Mouse (Mus musculus) kidney, embryonic 16.5 days (tissue): ENCODE results near the gene Morn3. TPM values are rescaled to one million over a fixed set of nuclear protein-coding genes. Genes with fewer than 3 reads are reported as not detected.

ENCODE experiments used
- ATAC-seq: fragments of 200-750 bp; cut with Nextera tagmentation; 2 replicates; pipeline ENCODE4 v1.8.0; 2017; ENCODE audit warnings: moderate TSS enrichment; ENCODE audit not compliant: low FRiP score, low TSS enrichment
- H3K27ac ChIP-seq: fragments of 300-500 bp; sonication (generic); 2 replicates; pipeline ENCODE4 v1.5.1; 2014; ENCODE audit warnings: low read length
- H3K27me3 ChIP-seq: fragments of 300-500 bp; sonication (generic); 2 replicates; pipeline ENCODE4 v1.6.1; 2014; ENCODE audit warnings: low read length, control low read depth, mixed read lengths; ENCODE audit not compliant: insufficient read depth
- H3K36me3 ChIP-seq: fragments of 300-500 bp; sonication (generic); 2 replicates; pipeline ENCODE4 v1.6.1; 2014; ENCODE audit warnings: low read length, control low read depth, mixed read lengths; ENCODE audit not compliant: insufficient read depth
- H3K4me1 ChIP-seq: fragments of 300-500 bp; sonication (generic); 2 replicates; pipeline ENCODE4 v1.6.1; 2014; ENCODE audit warnings: low read length, control low read depth, mixed read lengths; ENCODE audit not compliant: insufficient read depth
- H3K4me2 ChIP-seq: fragments of 300-500 bp; sonication (generic); replicated peaks from 2 replicates; pipeline ENCODE4 v1.6.1; 2014; ENCODE audit warnings: low read depth, low read length
- H3K4me3 ChIP-seq: fragments of 300-500 bp; sonication (generic); 2 replicates; pipeline ENCODE4 v1.5.1; 2014; ENCODE audit warnings: mild to moderate bottlenecking, low read length
- H3K9ac ChIP-seq: fragments of 300-500 bp; sonication (generic); replicated peaks from 2 replicates; pipeline ENCODE4 v1.6.1; 2014; ENCODE audit warnings: low read length
- H3K9me3 ChIP-seq: fragments of 300-500 bp; sonication (generic); 2 replicates; pipeline ENCODE4 v1.6.1; 2016; ENCODE audit warnings: low read length, control low read depth
- WGBS: fragments of 180-500 bp; shearing (Covaris S2); extraction: QIAGEN DNeasy Blood & Tissue Kit; methylation state at CpG from one replicate; pipeline ENCODE4 v1.1.7; 2014; 5-methylcytosine and 5-hydroxymethylcytosine counted together
- polyA plus RNA-seq: library from polyadenylated mRNA; unstranded; fragments of >200 nt; fragmentation: Nextera tagmentation; extraction: Ambion mirVana; gene quantifications from 2 replicates; pipeline ENCODE4 v1.2.1, GENCODE M21; 2015

Gene Morn3
- polyA plus RNA-seq, 1 experiment from 2014 or later, result 0.56 TPM

DNA sequence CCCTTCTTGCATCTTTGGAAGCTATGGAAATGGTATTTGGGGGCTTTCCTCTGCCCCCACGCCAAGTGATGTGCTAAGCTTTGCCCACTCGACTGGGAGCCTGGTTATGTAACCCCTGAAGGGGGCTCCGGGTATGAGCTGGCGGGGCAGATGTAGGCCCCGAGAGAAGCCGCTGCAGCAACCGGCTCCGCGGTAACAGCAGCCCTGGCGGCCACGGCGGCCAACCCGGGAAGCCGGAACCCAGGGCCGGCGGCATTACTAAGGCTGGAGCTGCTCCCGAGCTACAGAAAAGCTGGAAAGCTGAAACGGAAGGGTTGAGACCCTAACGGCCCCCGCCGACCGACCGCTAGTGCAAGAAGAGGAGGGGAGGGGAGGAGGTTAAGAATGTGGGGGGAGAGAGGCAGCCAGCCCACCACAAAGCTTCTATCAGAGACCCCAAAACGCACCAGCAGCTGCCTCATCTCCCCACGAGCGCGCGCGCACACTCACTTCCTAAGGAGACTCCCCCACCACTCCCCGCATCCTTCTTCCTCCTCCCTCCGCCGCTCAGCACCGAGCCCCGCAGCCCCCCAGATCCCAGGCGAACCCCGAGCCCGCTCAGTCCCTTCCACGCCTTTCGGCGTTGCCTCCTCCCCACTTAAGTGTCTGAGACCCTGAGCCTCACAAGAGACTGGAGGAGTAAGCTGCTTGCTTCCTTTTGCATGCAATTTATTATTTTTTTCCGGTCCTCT lies 58.6 kb downstream of the Morn3 start:
- ATAC-seq, result 0 out of 2 replicates have a peak, but pooled peaks have one; percentile 10
- H3K4me1 ChIP-seq, result peaks cover 61% of the 10 kb centered on the region
- H3K4me3 ChIP-seq, result peak overlapping the region; percentile 80
- no peaks in the 10 kb centered on the region for H3K9me3 ChIP-seq
- 0% methylated on average over 40 of the region's 41 CpGs for WGBS
- peak overlapping the region; percentile 96 for H3K27ac ChIP-seq
- no peaks in the 10 kb centered on the region for H3K27me3 ChIP-seq
- no peaks in the 10 kb centered on the region for H3K36me3 ChIP-seq
- H3K9ac ChIP-seq, result peak overlapping the region; percentile 88
- peak overlapping the region; percentile 96 for H3K4me2 ChIP-seq

- Histone ChIP-seq H3K4me2 (peak overlapping the region; percentile 96), H3K36me3 (no peaks in the 10 kb centered on the region), H3K4me1 (peaks cover 61% of the 10 kb centered on the region), H3K9ac (peak overlapping the region; percentile 88), H3K9me3 (no peaks in the 10 kb centered on the region), H3K27me3 (no peaks in the 10 kb centered on the region), H3K4me3 (peak overlapping the region; percentile 80), H3K27ac (peak overlapping the region; percentile 96)
- WGBS, result 4% methylated on average over 39 of the region's 39 CpGs
- peak; percentile 72 for ATAC-seq
These were observed 59.4 kb downstream of the Morn3 start for GRCm38 (mm10) chr5:122987211-122988020.

DNA sequence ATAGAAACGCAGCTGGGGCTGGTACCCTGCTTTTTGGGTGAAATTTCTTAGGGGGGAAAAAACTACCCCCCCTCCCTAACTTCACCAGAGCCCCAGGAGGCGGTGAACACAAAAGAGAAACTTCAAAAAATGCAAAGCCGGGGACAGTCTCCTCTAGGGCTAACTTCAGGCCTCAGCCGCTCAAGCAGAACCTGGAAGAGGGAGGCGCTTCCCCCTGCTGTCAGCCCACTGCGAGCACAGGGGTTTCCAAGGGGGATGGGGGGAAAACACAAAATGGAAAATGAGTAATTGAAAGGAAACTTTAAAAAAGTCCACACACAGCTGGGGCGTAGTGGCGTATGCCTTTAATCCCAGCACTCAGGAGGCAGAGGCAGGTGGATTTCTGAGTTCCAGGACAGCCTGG lies 60.7 kb downstream of the Morn3 start:
- H3K9ac ChIP-seq, result peak overlapping the region; percentile 47
- peak overlapping the region; percentile 20; the same call in 1 of the 2 replicates for H3K4me3 ChIP-seq
- no peaks in the 10 kb centered on the region for H3K36me3 ChIP-seq
- peak overlapping the region; percentile 96 for H3K27ac ChIP-seq
- H3K9me3 ChIP-seq, result no peaks in the 10 kb centered on the region
- H3K4me1 ChIP-seq, result peaks cover 55% of the 10 kb centered on the region
- no peak for ATAC-seq
- H3K27me3 ChIP-seq, result no peaks in the 10 kb centered on the region
- WGBS, result 27% methylated on average over 8 of the region's 8 CpGs
- peak overlapping the region; percentile 96 for H3K4me2 ChIP-seq

Other genes starting within 250 kb of the Morn3 start
- gene Anapc5, start 225.7 kb downstream of the Morn3 start, polyA plus RNA-seq, result 441 and 462 TPM in 2 replicates
- 42.3 and 42.7 TPM in 2 replicates for gene Rnf34, start 197.0 kb downstream of the Morn3 start, polyA plus RNA-seq
- gene Kdm2b, start 57.2 kb downstream of the Morn3 start, polyA plus RNA-seq, result 92.2 and 95.6 TPM in 2 replicates
- 17.5 and 22.1 TPM in 2 replicates for gene Orai1, start 31.9 kb downstream of the Morn3 start, polyA plus RNA-seq
- 16.8 and 20.0 TPM in 2 replicates for gene Tmem120b, start 21.4 kb upstream of the Morn3 start, polyA plus RNA-seq
- gene Rhof, start 85.7 kb upstream of the Morn3 start, polyA plus RNA-seq, result 3.2 and 3.8 TPM in 2 replicates
- gene Setd1b, start 95.2 kb upstream of the Morn3 start, polyA plus RNA-seq, result 8.4 and 11.0 TPM in 2 replicates
- gene Psmd9, start 122.4 kb upstream of the Morn3 start, polyA plus RNA-seq, result 86.9 and 87.9 TPM in 2 replicates
- gene Hpd, start 135.7 kb upstream of the Morn3 start, polyA plus RNA-seq, result 0.23 and 0.29 TPM in 2 replicates
- gene Wdr66, start 205.1 kb upstream of the Morn3 start, polyA plus RNA-seq, result 1.5 and 1.7 TPM in 2 replicates